Mouse (Mus musculus): ENCODE measurements around the gene Letm1. TPM values are rescaled to one million over a fixed set of nuclear protein-coding genes. Genes with fewer than 3 reads are reported as not detected.

The Letm1 gene
- 43.5 and 45.0 TPM in 2 replicates for polyA plus RNA-seq (2014; fragmentation: Nextera tagmentation; extraction: Ambion mirVana)

GRCm38 (mm10) chr5:33782345-33782998, at the start of gene Letm1:
Gene Letm1, minus strand, starts transcription at chr5:33782817.
- Histone ChIP-seq H3K4me3 (ENCODE audit: control insufficient read depth in 1 of 2, insufficient read depth in 1 of 2, low read depth in 1 of 2, low read length in 2 of 2) (peak within 1 kb of the TSS; percentile 72 to 73), H3K4me1 (ENCODE audit: control insufficient read depth in 2 of 2, insufficient read depth in 2 of 2, low read length in 2 of 2) (peaks cover 3 to 10% of the 10 kb centered on the region in 2 experiments; a peak in 3 of 4 replicates), H3K4me2 (ENCODE audit: low read length) (peak within 1 kb of the TSS; percentile 93), H3K27me3 (ENCODE audit: control insufficient read depth, insufficient read depth, low read length) (no peaks in the 10 kb centered on the region), H3K27ac (replicated peaks in 1 of 2; ENCODE audit: control insufficient read depth in 1 of 2, insufficient read depth in 1 of 2, low read depth in 2 of 2, low read length in 2 of 2) (peak within 1 kb of the TSS; percentile 63 to 78), H3K9me3 (ENCODE audit: control insufficient read depth, low read length) (no peaks in the 10 kb centered on the region), H3K9ac (ENCODE audit: low read length) (peak within 1 kb of the TSS; percentile 80), H3K36me3 (ENCODE audit: control insufficient read depth, insufficient read depth, low read length) (peaks cover 6% of the 10 kb centered on the region; the same call in 1 of the 2 replicates)
- peak; percentile 99 for ATAC-seq (ENCODE audit: insufficient number of reproducible peaks, insufficient read depth, low FRiP score, low read depth)
- under 1% methylated on average over 65 of the region's 65 CpGs for WGBS

- Histone ChIP-seq H3K9me3 (ENCODE audit: control insufficient read depth, low read length) (no peaks in the 10 kb centered on the region), H3K4me1 (ENCODE audit: control insufficient read depth in 2 of 2, insufficient read depth in 2 of 2, low read length in 2 of 2) (peaks cover 0 to 22% of the 10 kb centered on the region in 2 experiments; a peak in 3 of 4 replicates), H3K9ac (ENCODE audit: low read length) (no peak overlapping the region), H3K4me2 (ENCODE audit: low read length) (no peak overlapping the region), H3K27me3 (ENCODE audit: control insufficient read depth, insufficient read depth, low read length) (no peaks in the 10 kb centered on the region), H3K36me3 (ENCODE audit: control insufficient read depth, insufficient read depth, low read length) (peaks cover 14% of the 10 kb centered on the region; the same call in 1 of the 2 replicates), H3K4me3 (ENCODE audit: control insufficient read depth in 1 of 2, insufficient read depth in 1 of 2, low read depth in 1 of 2, low read length in 2 of 2) (no peak overlapping the region), H3K27ac (replicated peaks in 1 of 2; ENCODE audit: control insufficient read depth in 1 of 2, insufficient read depth in 1 of 2, low read depth in 2 of 2, low read length in 2 of 2) (no peak overlapping the region)
- 74% methylated on average over 1 of the region's 1 CpGs for WGBS
- ATAC-seq (ENCODE audit: insufficient number of reproducible peaks, insufficient read depth, low FRiP score, low read depth): no peak
These were observed 48.2 kb upstream of the Letm1 start for GRCm38 (mm10) chr5:33830832-33831231.

- H3K27me3 ChIP-seq (ENCODE audit: control insufficient read depth, insufficient read depth, low read length): no peaks in the 10 kb centered on the region
- no peak for ATAC-seq (ENCODE audit: insufficient number of reproducible peaks, insufficient read depth, low FRiP score, low read depth)
- H3K27ac ChIP-seq (replicated peaks in 1 of 2; ENCODE audit: control insufficient read depth in 1 of 2, insufficient read depth in 1 of 2, low read depth in 2 of 2, low read length in 2 of 2): no peak overlapping the region
- 85% methylated on average over 3 of the region's 3 CpGs for WGBS
- no peak overlapping the region for H3K4me2 ChIP-seq (ENCODE audit: low read length)
- peaks cover 14% of the 10 kb centered on the region; the same call in 1 of the 2 replicates for H3K36me3 ChIP-seq (ENCODE audit: control insufficient read depth, insufficient read depth, low read length)
- no peaks in the 10 kb centered on the region for H3K9me3 ChIP-seq (ENCODE audit: control insufficient read depth, low read length)
- no peak overlapping the region for H3K4me3 ChIP-seq (ENCODE audit: control insufficient read depth in 1 of 2, insufficient read depth in 1 of 2, low read depth in 1 of 2, low read length in 2 of 2)
- no peak overlapping the region for H3K9ac ChIP-seq (ENCODE audit: low read length)
- peaks cover 0 to 26% of the 10 kb centered on the region in 2 experiments; a peak in 3 of 4 replicates for H3K4me1 ChIP-seq (ENCODE audit: control insufficient read depth in 2 of 2, insufficient read depth in 2 of 2, low read length in 2 of 2)
These were observed 47.3 kb upstream of the Letm1 start for GRCm38 (mm10) chr5:33829958-33830357.

- ATAC-seq (ENCODE audit: insufficient number of reproducible peaks, insufficient read depth, low FRiP score, low read depth): no peak
- Histone ChIP-seq H3K27ac (replicated peaks in 1 of 2; ENCODE audit: control insufficient read depth in 1 of 2, insufficient read depth in 1 of 2, low read depth in 2 of 2, low read length in 2 of 2) (no peak overlapping the region), H3K9ac (ENCODE audit: low read length) (no peak overlapping the region), H3K27me3 (ENCODE audit: control insufficient read depth, insufficient read depth, low read length) (no peaks in the 10 kb centered on the region), H3K4me3 (ENCODE audit: control insufficient read depth in 1 of 2, insufficient read depth in 1 of 2, low read depth in 1 of 2, low read length in 2 of 2) (no peak overlapping the region), H3K9me3 (ENCODE audit: control insufficient read depth, low read length) (no peaks in the 10 kb centered on the region), H3K4me1 (ENCODE audit: control insufficient read depth in 2 of 2, insufficient read depth in 2 of 2, low read length in 2 of 2) (peaks cover 2 to 30% of the 10 kb centered on the region in 2 experiments; a peak in 2 of 4 replicates), H3K4me2 (ENCODE audit: low read length) (no peak overlapping the region), H3K36me3 (ENCODE audit: control insufficient read depth, insufficient read depth, low read length) (peaks cover 19% of the 10 kb centered on the region)
- 85% methylated on average over 8 of the region's 8 CpGs for WGBS
These were observed 45.5 kb upstream of the Letm1 start for GRCm38 (mm10) chr5:33828107-33828506.

GRCm38 (mm10) chr5:33826001-33826400, 43.4 kb upstream of the Letm1 start:
- H3K27ac ChIP-seq (replicated peaks in 1 of 2; ENCODE audit: control insufficient read depth in 1 of 2, insufficient read depth in 1 of 2, low read depth in 2 of 2, low read length in 2 of 2): no peak overlapping the region
- no peak for ATAC-seq (ENCODE audit: insufficient number of reproducible peaks, insufficient read depth, low FRiP score, low read depth)
- no peaks in the 10 kb centered on the region for H3K27me3 ChIP-seq (ENCODE audit: control insufficient read depth, insufficient read depth, low read length)
- peaks cover 12% of the 10 kb centered on the region for H3K36me3 ChIP-seq (ENCODE audit: control insufficient read depth, insufficient read depth, low read length)
- peak overlapping the region; percentile 34; the same call in 1 of the 2 replicates for H3K9ac ChIP-seq (ENCODE audit: low read length)
- no peak overlapping the region for H3K4me2 ChIP-seq (ENCODE audit: low read length)
- H3K9me3 ChIP-seq (ENCODE audit: control insufficient read depth, low read length): no peaks in the 10 kb centered on the region
- no peak overlapping the region for H3K4me3 ChIP-seq (ENCODE audit: control insufficient read depth in 1 of 2, insufficient read depth in 1 of 2, low read depth in 1 of 2, low read length in 2 of 2)
- H3K4me1 ChIP-seq (ENCODE audit: control insufficient read depth in 2 of 2, insufficient read depth in 2 of 2, low read length in 2 of 2): peaks cover 2 to 43% of the 10 kb centered on the region in 2 experiments; a peak in 2 of 4 replicates

- peaks cover 3 to 54% of the 10 kb centered on the region in 2 experiments; a peak in 2 of 4 replicates for H3K4me1 ChIP-seq (ENCODE audit: control insufficient read depth in 2 of 2, insufficient read depth in 2 of 2, low read length in 2 of 2)
- peak overlapping the region in 1 of 2 experiments; percentile 100; a peak in 2 of 4 replicates for H3K4me3 ChIP-seq (ENCODE audit: control insufficient read depth in 1 of 2, insufficient read depth in 1 of 2, low read depth in 1 of 2, low read length in 2 of 2)
- no peaks in the 10 kb centered on the region for H3K9me3 ChIP-seq (ENCODE audit: control insufficient read depth, low read length)
- H3K36me3 ChIP-seq (ENCODE audit: control insufficient read depth, insufficient read depth, low read length): peaks cover 7% of the 10 kb centered on the region
- no peak overlapping the region for H3K27ac ChIP-seq (replicated peaks in 1 of 2; ENCODE audit: control insufficient read depth in 1 of 2, insufficient read depth in 1 of 2, low read depth in 2 of 2, low read length in 2 of 2)
- H3K4me2 ChIP-seq (ENCODE audit: low read length): peak overlapping the region; percentile 93
- peak overlapping the region; percentile 98; the same call in 1 of the 2 replicates for H3K9ac ChIP-seq (ENCODE audit: low read length)
- H3K27me3 ChIP-seq (ENCODE audit: control insufficient read depth, insufficient read depth, low read length): no peaks in the 10 kb centered on the region
- 44% methylated on average over 3 of the region's 3 CpGs for whole genome bisulfite sequencing
- ATAC-seq (ENCODE audit: insufficient number of reproducible peaks, insufficient read depth, low FRiP score, low read depth): no peak
These were observed 39.8 kb upstream of the Letm1 start for GRCm38 (mm10) chr5:33822456-33822855.

GRCm38 (mm10) chr5:33821901-33822427, 39.3 kb upstream of the Letm1 start:
- H3K9ac ChIP-seq (ENCODE audit: low read length): peak overlapping the region; percentile 98
- WGBS: 36% methylated on average over 2 of the region's 2 CpGs
- H3K27ac ChIP-seq (replicated peaks in 1 of 2; ENCODE audit: control insufficient read depth in 1 of 2, insufficient read depth in 1 of 2, low read depth in 2 of 2, low read length in 2 of 2): no peak overlapping the region
- H3K9me3 ChIP-seq (ENCODE audit: control insufficient read depth, low read length): no peaks in the 10 kb centered on the region
- peaks cover 3 to 50% of the 10 kb centered on the region in 2 experiments; a peak in 2 of 4 replicates for H3K4me1 ChIP-seq (ENCODE audit: control insufficient read depth in 2 of 2, insufficient read depth in 2 of 2, low read length in 2 of 2)
- H3K4me2 ChIP-seq (ENCODE audit: low read length): peak overlapping the region; percentile 93
- ATAC-seq (ENCODE audit: insufficient number of reproducible peaks, insufficient read depth, low FRiP score, low read depth): no peak
- peaks cover 5% of the 10 kb centered on the region for H3K36me3 ChIP-seq (ENCODE audit: control insufficient read depth, insufficient read depth, low read length)
- no peaks in the 10 kb centered on the region for H3K27me3 ChIP-seq (ENCODE audit: control insufficient read depth, insufficient read depth, low read length)
- peak overlapping the region; percentile 27 to 100; a peak in 3 of 4 replicates for H3K4me3 ChIP-seq (ENCODE audit: control insufficient read depth in 1 of 2, insufficient read depth in 1 of 2, low read depth in 1 of 2, low read length in 2 of 2)

Data from heart, embryonic 14.5 days (tissue).